Mouse (Mus musculus): ENCODE measurements around the gene Psmc3ip. TPM values are rescaled to one million over a fixed set of nuclear protein-coding genes. Genes with fewer than 3 reads are reported as not detected.

Psmc3ip gene
- polyA plus RNA-seq, 1 experiment from 2014 or later = 36.4 TPM

DNA sequence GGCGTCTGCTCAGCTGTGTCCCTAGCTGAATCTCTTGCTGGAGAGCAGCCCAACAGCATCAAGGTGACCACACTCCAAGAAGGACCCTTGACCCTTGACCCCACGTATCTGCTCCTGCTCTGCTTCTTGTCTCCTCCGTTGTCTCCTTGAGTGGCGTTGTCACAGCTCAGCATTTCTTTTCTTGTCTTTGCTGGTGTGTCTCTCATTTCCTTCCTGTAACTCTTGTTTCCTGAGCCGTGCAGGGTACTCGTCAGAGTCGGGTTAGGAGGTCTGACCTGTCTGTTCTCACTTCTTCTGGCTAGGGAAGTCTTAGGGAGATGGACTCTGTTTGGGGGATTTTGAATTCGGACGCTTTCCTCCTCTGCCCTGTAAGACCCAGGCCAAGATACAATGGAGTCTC is 48.8 kb downstream of the Psmc3ip start:
- no peak for ATAC-seq (ENCODE audit: insufficient number of reproducible peaks, insufficient read depth, low FRiP score, low read depth)
- peaks cover 56% of the 10 kb centered on the region for H3K36me3 ChIP-seq (ENCODE audit: control insufficient read depth, insufficient read depth, low read length)
- WGBS = 66% methylated on average over 9 of the region's 9 CpGs

DNA sequence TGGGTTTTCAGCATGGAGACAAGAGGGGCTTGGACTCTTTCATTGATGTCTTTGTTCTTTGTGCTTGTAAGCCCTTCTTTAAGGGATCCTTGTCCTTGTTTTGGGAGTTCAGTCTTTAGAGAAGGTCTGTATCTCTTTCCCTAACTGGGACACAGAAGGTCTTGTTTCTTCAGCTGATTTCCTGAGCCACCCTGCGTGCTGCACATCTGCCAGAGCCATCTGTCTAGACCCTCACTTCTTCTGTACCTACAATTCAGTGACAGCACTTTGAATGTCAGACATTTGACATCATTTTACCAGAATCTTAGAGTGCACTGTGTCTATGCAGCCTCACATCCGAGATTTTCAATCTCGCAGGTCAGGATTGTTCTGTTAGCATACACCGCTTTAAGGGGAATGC is 49.4 kb downstream of the Psmc3ip start:
- no peak for ATAC-seq (ENCODE audit: insufficient number of reproducible peaks, insufficient read depth, low FRiP score, low read depth)
- peaks cover 58% of the 10 kb centered on the region for H3K36me3 ChIP-seq (ENCODE audit: control insufficient read depth, insufficient read depth, low read length)
- 90% methylated on average over 4 of the region's 4 CpGs for WGBS
- no peak overlapping the region for H3K9ac ChIP-seq (replicated peaks; ENCODE audit: low read depth, low read length)
- H3K4me1 ChIP-seq (ENCODE audit: control insufficient read depth, insufficient read depth, low read length) = no peaks in the 10 kb centered on the region
- H3K9me3 ChIP-seq (ENCODE audit: control insufficient read depth, low read depth, low read length) = no peaks in the 10 kb centered on the region
- no peak overlapping the region for H3K4me3 ChIP-seq (ENCODE audit: low read depth, low read length)
- no peaks in the 10 kb centered on the region for H3K27me3 ChIP-seq (ENCODE audit: control insufficient read depth, insufficient read depth, low read length)
- no peak overlapping the region for H3K4me2 ChIP-seq (replicated peaks; ENCODE audit: low read depth, low read length)
- no peak overlapping the region for H3K27ac ChIP-seq (ENCODE audit: low read length)

More for the DNA sequence above, 48.8 kb downstream of the Psmc3ip start:
- Histone ChIP-seq H3K4me1 (ENCODE audit: control insufficient read depth, insufficient read depth, low read length) (no peaks in the 10 kb centered on the region), H3K4me3 (ENCODE audit: low read depth, low read length) (no peak overlapping the region), H3K9ac (replicated peaks; ENCODE audit: low read depth, low read length) (no peak overlapping the region), H3K4me2 (replicated peaks; ENCODE audit: low read depth, low read length) (no peak overlapping the region), H3K27me3 (ENCODE audit: control insufficient read depth, insufficient read depth, low read length) (no peaks in the 10 kb centered on the region), H3K27ac (ENCODE audit: low read length) (no peak overlapping the region), H3K9me3 (ENCODE audit: control insufficient read depth, low read depth, low read length) (no peaks in the 10 kb centered on the region)

Small RNA genes lying within 50 kb of the gene (microRNA-seq; reads per million reads assigned to microRNA genes)
- gene Gm27626 = not detected

Other genes starting within 250 kb of the Psmc3ip start
- gene Stat5b, start 244.7 kb downstream of the Psmc3ip start, polyA plus RNA-seq (2014; fragmentation: Nextera tagmentation; extraction: Ambion mirVana) = 24.6 and 26.8 TPM in 2 replicates
- gene Stat5a, start 236.1 kb downstream of the Psmc3ip start, polyA plus RNA-seq (2014; fragmentation: Nextera tagmentation; extraction: Ambion mirVana) = 7.3 and 8.3 TPM in 2 replicates
- gene Stat3, start 155.9 kb downstream of the Psmc3ip start, polyA plus RNA-seq (2014; fragmentation: Nextera tagmentation; extraction: Ambion mirVana) = 43.5 and 44.8 TPM in 2 replicates
- gene Cavin1, start 124.5 kb downstream of the Psmc3ip start, polyA plus RNA-seq (2014; fragmentation: Nextera tagmentation; extraction: Ambion mirVana) = 136 and 158 TPM in 2 replicates
- 38.4 and 42.0 TPM in 2 replicates for gene Atp6v0a1, start 86.0 kb downstream of the Psmc3ip start, polyA plus RNA-seq (2014; fragmentation: Nextera tagmentation; extraction: Ambion mirVana)
- gene Naglu, start 25.4 kb downstream of the Psmc3ip start, polyA plus RNA-seq (2014; fragmentation: Nextera tagmentation; extraction: Ambion mirVana) = 11.2 and 14.2 TPM in 2 replicates
- gene Hsd17b1, start 17.0 kb downstream of the Psmc3ip start, polyA plus RNA-seq (2014; fragmentation: Nextera tagmentation; extraction: Ambion mirVana) = not detected in 2 replicates
- gene Coasy, start 12.9 kb downstream of the Psmc3ip start, polyA plus RNA-seq (2014; fragmentation: Nextera tagmentation; extraction: Ambion mirVana) = 37.9 and 41.3 TPM in 2 replicates
- gene Mlx, start 8.2 kb downstream of the Psmc3ip start, polyA plus RNA-seq (2014; fragmentation: Nextera tagmentation; extraction: Ambion mirVana) = 36.7 and 46.0 TPM in 2 replicates
- 8.0 and 9.1 TPM in 2 replicates for gene Retreg3, start 24.5 kb upstream of the Psmc3ip start, polyA plus RNA-seq (2014; fragmentation: Nextera tagmentation; extraction: Ambion mirVana)
- gene Tubg1, start 24.5 kb upstream of the Psmc3ip start, polyA plus RNA-seq (2014; fragmentation: Nextera tagmentation; extraction: Ambion mirVana) = 70.5 and 70.9 TPM in 2 replicates
- gene Tubg2, start 60.5 kb upstream of the Psmc3ip start, polyA plus RNA-seq (2014; fragmentation: Nextera tagmentation; extraction: Ambion mirVana) = 3.6 and 4.5 TPM in 2 replicates
- 2.1 and 2.2 TPM in 2 replicates for gene Cntnap1, start 75.1 kb upstream of the Psmc3ip start, polyA plus RNA-seq (2014; fragmentation: Nextera tagmentation; extraction: Ambion mirVana)
- 25.6 and 26.0 TPM in 2 replicates for gene Plekhh3, start 75.9 kb upstream of the Psmc3ip start, polyA plus RNA-seq (2014; fragmentation: Nextera tagmentation; extraction: Ambion mirVana)
- gene Ccr10, start 80.0 kb upstream of the Psmc3ip start, polyA plus RNA-seq (2014; fragmentation: Nextera tagmentation; extraction: Ambion mirVana) = 0.14 and 0.33 TPM in 2 replicates
- gene Ezh1, start 131.0 kb upstream of the Psmc3ip start, polyA plus RNA-seq (2014; fragmentation: Nextera tagmentation; extraction: Ambion mirVana) = 17.7 and 19.1 TPM in 2 replicates
- 123 and 128 TPM in 2 replicates for gene Ramp2, start 150.6 kb upstream of the Psmc3ip start, polyA plus RNA-seq (2014; fragmentation: Nextera tagmentation; extraction: Ambion mirVana)
- gene Vps25, start 158.3 kb upstream of the Psmc3ip start, polyA plus RNA-seq (2014; fragmentation: Nextera tagmentation; extraction: Ambion mirVana) = 153 and 154 TPM in 2 replicates
- 21.9 and 26.8 TPM in 2 replicates for gene Wnk4, start 165.1 kb upstream of the Psmc3ip start, polyA plus RNA-seq (2014; fragmentation: Nextera tagmentation; extraction: Ambion mirVana)
- 0.87 and 1.6 TPM in 2 replicates for gene Cntd1, start 183.6 kb upstream of the Psmc3ip start, polyA plus RNA-seq (2014; fragmentation: Nextera tagmentation; extraction: Ambion mirVana)
- gene Coa3, start 183.7 kb upstream of the Psmc3ip start, polyA plus RNA-seq (2014; fragmentation: Nextera tagmentation; extraction: Ambion mirVana) = 207 and 215 TPM in 2 replicates
- gene Becn1, start 206.8 kb upstream of the Psmc3ip start, polyA plus RNA-seq (2014; fragmentation: Nextera tagmentation; extraction: Ambion mirVana) = 140 and 144 TPM in 2 replicates
- gene Psme3, start 220.8 kb upstream of the Psmc3ip start, polyA plus RNA-seq (2014; fragmentation: Nextera tagmentation; extraction: Ambion mirVana) = 84.6 and 96.2 TPM in 2 replicates
- 1.3 and 1.8 TPM in 2 replicates for gene Aoc2, start 229.6 kb upstream of the Psmc3ip start, polyA plus RNA-seq (2014; fragmentation: Nextera tagmentation; extraction: Ambion mirVana)
- 3.2 TPM in 2 replicates for gene Aoc3, start 235.2 kb upstream of the Psmc3ip start, polyA plus RNA-seq (2014; fragmentation: Nextera tagmentation; extraction: Ambion mirVana)